Mouse (Mus musculus): ENCODE results near the gene Dnph1. TPM values are rescaled to one million over a fixed set of nuclear protein-coding genes. Genes with fewer than 3 reads are reported as not detected.
A peak's percentile ranks its signal among the peaks of the same experiment; 100 is the strongest.

Dnph1 gene
- total RNA-seq, 2 experiments from 2014 or later, result 3.5 to 5.4 TPM

- DNase-seq (ENCODE audit: low spot score in 2 of 2), result peak in 1 of 2 experiments; percentile 34
- intact Hi-C loops (cut with DNase I), result no loop called here
Observed at GRCm38 (mm10) chr17:46549193-46549592, 52.7 kb downstream of the Dnph1 start.

Other genes starting within 250 kb of the Dnph1 start
- gene Polr1c, start 248.7 kb upstream of the Dnph1 start, total RNA-seq (2021), result 10 to 100 TPM; 36.3 to 38.8 TPM
- gene Yipf3, start 248.6 kb upstream of the Dnph1 start, total RNA-seq (2021), result 10 to 100 TPM; 84.6 to 85.6 TPM
- gene Lrrc73, start 243.2 kb upstream of the Dnph1 start, total RNA-seq (2021), result 10 to 100 TPM; 63.1 to 73.6 TPM
- gene Tjap1, start 213.7 kb upstream of the Dnph1 start, total RNA-seq (2021), result 10 to 100 TPM; 35.9 to 48.4 TPM
- 10 to 100 TPM; 50.7 to 71.8 TPM for gene Dlk2, start 199.3 kb upstream of the Dnph1 start, total RNA-seq (2021)
- 10 to 100 TPM in 1 of 2 experiments, 1 to 10 TPM in 1; 8.1 to 11.9 TPM for gene Abcc10, start 168.4 kb upstream of the Dnph1 start, total RNA-seq (2021)
- gene Zfp318, start 113.0 kb upstream of the Dnph1 start, total RNA-seq (2021), result 10 to 100 TPM; 54.1 to 64.3 TPM
- 1 to 10 TPM; 1.7 to 6.5 TPM for gene Crip3, start 67.8 kb upstream of the Dnph1 start, total RNA-seq (2021)
- under 1 TPM in 1 of 2 experiments, not detected in 1; 0.20 TPM for gene Slc22a7, start 58.3 kb upstream of the Dnph1 start, total RNA-seq (2021)
- gene Ttbk1, start 9.0 kb upstream of the Dnph1 start, total RNA-seq (2021), result 100 to 1,000 TPM; 126 to 139 TPM
- 10 to 100 TPM; 58.8 to 76.6 TPM for gene Cul9, start 49.7 kb downstream of the Dnph1 start, total RNA-seq (2021)
- 10 to 100 TPM; 55.6 to 68.4 TPM for gene Srf, start 59.5 kb downstream of the Dnph1 start, total RNA-seq (2021)
- gene Ptk7, start 132.8 kb downstream of the Dnph1 start, total RNA-seq (2021), result 10 to 100 TPM; 10.3 to 11.0 TPM
- 10 to 100 TPM; 19.9 to 21.7 TPM for gene Klc4, start 149.3 kb downstream of the Dnph1 start, total RNA-seq (2021)
- gene Mrpl2, start 149.5 kb downstream of the Dnph1 start, total RNA-seq (2021), result 10 to 100 TPM; 52.5 to 54.7 TPM
- gene Cul7, start 153.6 kb downstream of the Dnph1 start, total RNA-seq (2021), result 10 to 100 TPM; 27.8 to 29.1 TPM
- gene Rrp36, start 177.6 kb downstream of the Dnph1 start, total RNA-seq (2021), result 10 to 100 TPM; 14.9 to 16.5 TPM
- gene Mea1, start 182.1 kb downstream of the Dnph1 start, total RNA-seq (2021), result 100 to 1,000 TPM; 118 to 128 TPM
- 100 to 1,000 TPM; 188 to 234 TPM for gene Klhdc3, start 184.2 kb downstream of the Dnph1 start, total RNA-seq (2021)
- 10 to 100 TPM; 81.9 to 84.7 TPM for gene Ppp2r5d, start 208.4 kb downstream of the Dnph1 start, total RNA-seq (2021)
- gene Pex6, start 214.8 kb downstream of the Dnph1 start, total RNA-seq (2021), result 10 to 100 TPM; 50.6 to 52.4 TPM
- gene Gnmt, start 232.5 kb downstream of the Dnph1 start, total RNA-seq (2021), result under 1 TPM; 0.52 TPM